Mouse (Mus musculus) gastrocnemius, postnatal 36 days (tissue): ENCODE data around the gene Scgb2b21. TPM values are rescaled to one million over a fixed set of nuclear protein-coding genes. Genes with fewer than 3 reads are reported as not detected.
"Not testable (repeated sequence)": the region's sequence is repeated elsewhere in the genome, so short reads cannot be mapped to it uniquely, and the experiment has no call there.

Source experiments
- DNase-seq, 2 experiments: peaks; one replicate each; pipeline ENCODE4 v3.0.0; 2022
- intact Hi-C: fragments of 180-260 bp; cut with DNase I; formaldehyde crosslinking; loops from one replicate; pipeline ENCODE4 v1.15.1; 2025
- long read RNA-seq, 2 experiments: library from polyadenylated mRNA; stranded (forward); transcript quantifications; one replicate each; pipeline ENCODE4 v2.0.0; 2021
- total RNA-seq, 2 experiments: library from RNA; stranded (reverse); gene quantifications; 2 replicates each; pipeline ENCODE4 v1.2.3; 2021

The Scgb2b21 gene
- total RNA-seq = not detected
- long read RNA-seq, experiment 1 = 0 reads
- long read RNA-seq, experiment 2 = 0 reads

DNA sequence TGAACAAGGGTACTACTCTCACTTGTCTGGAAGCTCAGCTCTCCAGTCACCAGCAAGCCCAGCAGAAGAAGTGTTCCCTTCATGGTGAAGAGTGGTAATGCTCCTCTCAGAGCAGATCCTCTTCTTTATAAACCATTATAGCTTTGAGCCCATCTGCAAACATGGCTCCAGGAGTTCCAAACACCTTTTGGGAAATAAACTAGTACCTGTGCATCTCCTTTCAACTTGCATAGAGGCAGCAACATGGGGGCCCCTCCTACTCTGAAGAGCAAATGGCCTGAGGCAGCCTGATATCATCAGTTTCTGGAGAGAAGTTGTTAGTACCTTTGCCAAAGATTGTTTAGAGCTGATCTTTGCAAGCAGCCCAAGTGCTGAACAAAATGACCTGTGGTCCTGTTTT lies at the start of gene Scgb2b21:
Gene Scgb2b21, minus strand, starts transcription at position 101 of the 400 bp plus-strand sequence.
- intact Hi-C loops = no loop called here
- no peak for DNase-seq

DNA sequence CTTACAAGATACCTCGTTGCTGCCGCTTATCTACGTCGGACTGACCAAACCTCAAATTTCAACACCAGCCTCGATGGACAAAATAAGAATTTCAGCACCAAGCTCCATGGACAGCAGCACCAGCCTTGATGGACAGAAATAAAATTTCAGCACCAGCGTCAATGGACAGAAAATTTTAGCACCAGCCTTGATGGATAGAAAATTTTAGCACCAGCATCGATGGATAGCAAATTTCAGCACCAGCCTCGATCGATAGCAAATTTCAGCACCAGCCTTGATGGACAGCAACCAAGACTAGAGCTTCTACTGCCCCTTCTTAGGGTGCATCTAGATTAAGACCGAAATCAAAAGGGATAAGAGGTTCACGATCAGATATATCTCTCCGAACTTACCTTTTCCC lies 23.2 kb upstream of the Scgb2b21 start:
- DNase-seq, intact Hi-C loops: not testable (repeated sequence)

Other genes starting within 250 kb of the Scgb2b21 start
- gene Scgb2b19, start 240.1 kb downstream of the Scgb2b21 start, total RNA-seq = not detected
- gene Scgb1b19, start 233.2 kb downstream of the Scgb2b21 start, total RNA-seq = not detected
- not detected for gene Scgb2b20, start 154.1 kb downstream of the Scgb2b21 start, total RNA-seq
- gene Scgb1b20, start 147.2 kb downstream of the Scgb2b21 start, total RNA-seq = not detected
- gene Scgb2b24, start 218.9 kb upstream of the Scgb2b21 start, total RNA-seq = not detected
- not detected for gene Scgb1b24, start 223.3 kb upstream of the Scgb2b21 start, total RNA-seq